Mouse (Mus musculus): ENCODE measurements at regions not wholly inside any gene's neighbourhood (a gene's known extent, or its start where the extent isn't known, plus 50 kb on each side); places are given as distances from the start of the nearest gene placed in this dataset.

DNA sequence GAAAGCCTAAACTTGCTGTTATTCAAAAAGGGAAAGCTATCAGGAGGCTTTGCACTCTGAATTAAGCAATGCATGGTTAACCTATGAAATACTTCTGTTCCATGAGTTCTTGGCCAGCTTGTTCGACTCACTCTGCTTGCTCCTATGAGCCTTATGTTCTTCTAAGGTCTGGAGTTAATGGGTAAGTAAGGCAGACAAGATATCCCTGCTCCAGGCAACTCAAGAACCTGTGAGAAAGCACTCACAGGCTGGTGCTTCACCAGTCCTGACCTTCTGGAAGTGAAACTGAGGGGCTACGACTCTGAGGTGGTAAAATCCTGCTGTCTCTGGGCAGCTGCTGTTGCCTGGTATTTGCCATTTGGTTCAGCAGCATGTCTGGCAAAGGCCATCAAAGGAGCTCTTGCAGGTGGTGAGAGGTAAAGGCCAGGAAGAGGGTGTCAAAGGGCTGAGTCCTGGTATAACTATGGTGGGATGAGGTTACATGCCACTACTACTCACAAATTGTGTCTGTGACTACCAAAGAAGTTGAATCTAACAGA lies 484.6 kb upstream of the Mpdz start:
- Histone ChIP-seq H3K4me1 (peaks cover 18% of the 10 kb centered on the region), H3K9me3 (no peaks in the 10 kb centered on the region), H3K27me3 (replicated peaks; ENCODE audit: low read depth, poor library complexity, severe bottlenecking) (no peaks in the 10 kb centered on the region), H3K27ac (replicated peaks) (no peak overlapping the region), H3K4me3 (no peak overlapping the region), H3K36me3 (replicated peaks) (no peaks in the 10 kb centered on the region)
- 80% methylated on average over 2 of the region's 2 CpGs for WGBS
- DNase-seq (ENCODE audit: low spot score): no peak

- no peak for DNase-seq (ENCODE audit: low spot score)
- WGBS: 60% methylated on average over 6 of the region's 6 CpGs
- H3K36me3 ChIP-seq (replicated peaks): no peaks in the 10 kb centered on the region
- H3K4me1 ChIP-seq: peaks cover 18% of the 10 kb centered on the region
- no peak overlapping the region for H3K27ac ChIP-seq (replicated peaks)
- H3K27me3 ChIP-seq (replicated peaks; ENCODE audit: low read depth, poor library complexity, severe bottlenecking): no peaks in the 10 kb centered on the region
- H3K4me3 ChIP-seq: no peak overlapping the region
- H3K9me3 ChIP-seq: no peaks in the 10 kb centered on the region
These were observed 484.1 kb upstream of the Mpdz start for GRCm38 (mm10) chr4:81926662-81927141.

GRCm38 (mm10) chr4:81925611-81926010 lies 483.0 kb upstream of the Mpdz start:
- H3K9me3 ChIP-seq: no peaks in the 10 kb centered on the region
- no peak overlapping the region for H3K27ac ChIP-seq (replicated peaks)
- peaks cover 18% of the 10 kb centered on the region for H3K4me1 ChIP-seq
- no peak for DNase-seq (ENCODE audit: low spot score)
- no peaks in the 10 kb centered on the region for H3K27me3 ChIP-seq (replicated peaks; ENCODE audit: low read depth, poor library complexity, severe bottlenecking)
- 62% methylated on average over 2 of the region's 2 CpGs for WGBS
- H3K36me3 ChIP-seq (replicated peaks): no peaks in the 10 kb centered on the region
- H3K4me3 ChIP-seq: no peak overlapping the region

GRCm38 (mm10) chr4:81924120-81924519 lies 481.5 kb upstream of the Mpdz start:
- 81% methylated on average over 1 of the region's 1 CpGs for WGBS

DNA sequence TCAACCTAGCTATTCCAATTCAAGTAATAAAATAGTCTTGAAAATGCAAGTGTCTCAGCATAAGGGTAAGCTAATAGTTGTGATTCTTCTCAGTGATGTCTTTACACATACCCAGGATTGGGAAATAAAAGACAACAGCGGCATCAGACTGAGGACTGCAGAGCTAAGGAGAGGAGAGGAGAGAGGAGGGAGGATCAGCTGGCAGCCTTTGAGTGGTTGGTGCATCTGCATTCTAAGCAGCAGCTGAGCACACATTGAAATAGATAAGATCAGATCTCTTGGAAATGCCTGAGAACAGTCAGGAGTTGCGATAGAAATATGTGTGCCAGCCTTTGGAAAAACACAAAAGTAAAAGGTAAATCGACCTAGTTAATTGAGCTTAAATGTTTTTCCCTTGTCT lies 480.3 kb upstream of the Mpdz start:
- Histone ChIP-seq H3K9me3 (no peaks in the 10 kb centered on the region), H3K36me3 (replicated peaks) (no peaks in the 10 kb centered on the region), H3K4me3 (no peak overlapping the region), H3K27me3 (replicated peaks; ENCODE audit: low read depth, poor library complexity, severe bottlenecking) (no peaks in the 10 kb centered on the region), H3K27ac (replicated peaks) (no peak overlapping the region), H3K4me1 (peaks cover 15% of the 10 kb centered on the region)
- no peak for DNase-seq (ENCODE audit: low spot score)
- 82% methylated on average over 3 of the region's 3 CpGs for WGBS

More at GRCm38 (mm10) chr4:81924120-81924519, 481.5 kb upstream of the Mpdz start:
- Histone ChIP-seq H3K27me3 (replicated peaks; ENCODE audit: low read depth, poor library complexity, severe bottlenecking) (no peaks in the 10 kb centered on the region), H3K4me3 (no peak overlapping the region), H3K9me3 (no peaks in the 10 kb centered on the region), H3K36me3 (replicated peaks) (no peaks in the 10 kb centered on the region), H3K27ac (replicated peaks) (no peak overlapping the region), H3K4me1 (peaks cover 18% of the 10 kb centered on the region)
- no peak for DNase-seq (ENCODE audit: low spot score)

- Histone ChIP-seq H3K4me1 (no peaks in the 10 kb centered on the region), H3K27ac (replicated peaks) (no peak overlapping the region), H3K9me3 (no peaks in the 10 kb centered on the region), H3K36me3 (replicated peaks) (no peaks in the 10 kb centered on the region), H3K4me3 (no peak overlapping the region), H3K27me3 (replicated peaks; ENCODE audit: low read depth, poor library complexity, severe bottlenecking) (no peaks in the 10 kb centered on the region)
- DNase-seq (ENCODE audit: low spot score): no peak
- WGBS: 93% methylated on average over 2 of the region's 2 CpGs
These were observed 472.4 kb upstream of the Mpdz start for GRCm38 (mm10) chr4:81914971-81915370.

DNA sequence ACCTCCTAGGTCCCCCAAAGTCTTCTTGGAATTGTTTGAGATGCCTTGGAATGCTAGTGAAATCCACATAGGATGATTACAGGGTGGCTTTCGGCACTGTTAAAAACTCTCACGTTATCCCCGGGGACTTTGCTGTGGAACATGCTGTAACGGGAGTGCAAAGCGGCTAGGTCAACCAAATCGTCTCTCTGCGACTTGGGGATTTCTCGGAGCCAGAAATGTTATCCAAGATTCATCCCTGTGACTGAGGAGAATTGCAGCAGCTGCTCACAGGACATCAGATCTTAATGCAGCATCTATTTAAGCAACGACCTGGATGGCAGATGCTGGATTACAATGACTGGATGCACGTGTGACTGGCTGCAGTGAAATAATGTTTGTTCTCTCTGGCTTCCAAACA lies 470.7 kb upstream of the Mpdz start:
- Histone ChIP-seq H3K4me3 (no peak overlapping the region), H3K36me3 (replicated peaks) (no peaks in the 10 kb centered on the region), H3K9me3 (no peaks in the 10 kb centered on the region), H3K4me1 (no peaks in the 10 kb centered on the region), H3K27me3 (replicated peaks; ENCODE audit: low read depth, poor library complexity, severe bottlenecking) (no peaks in the 10 kb centered on the region), H3K27ac (replicated peaks) (no peak overlapping the region)
- WGBS: 64% methylated on average over 10 of the region's 10 CpGs
- DNase-seq (ENCODE audit: low spot score): no peak

GRCm38 (mm10) chr4:81912653-81913052 lies 470.0 kb upstream of the Mpdz start:
- no peaks in the 10 kb centered on the region for H3K36me3 ChIP-seq (replicated peaks)
- H3K27me3 ChIP-seq (replicated peaks; ENCODE audit: low read depth, poor library complexity, severe bottlenecking): no peaks in the 10 kb centered on the region
- no peak overlapping the region for H3K27ac ChIP-seq (replicated peaks)
- H3K4me1 ChIP-seq: no peaks in the 10 kb centered on the region
- 73% methylated on average over 1 of the region's 1 CpGs for WGBS
- no peak overlapping the region for H3K4me3 ChIP-seq
- no peaks in the 10 kb centered on the region for H3K9me3 ChIP-seq
- DNase-seq (ENCODE audit: low spot score): no peak

DNA sequence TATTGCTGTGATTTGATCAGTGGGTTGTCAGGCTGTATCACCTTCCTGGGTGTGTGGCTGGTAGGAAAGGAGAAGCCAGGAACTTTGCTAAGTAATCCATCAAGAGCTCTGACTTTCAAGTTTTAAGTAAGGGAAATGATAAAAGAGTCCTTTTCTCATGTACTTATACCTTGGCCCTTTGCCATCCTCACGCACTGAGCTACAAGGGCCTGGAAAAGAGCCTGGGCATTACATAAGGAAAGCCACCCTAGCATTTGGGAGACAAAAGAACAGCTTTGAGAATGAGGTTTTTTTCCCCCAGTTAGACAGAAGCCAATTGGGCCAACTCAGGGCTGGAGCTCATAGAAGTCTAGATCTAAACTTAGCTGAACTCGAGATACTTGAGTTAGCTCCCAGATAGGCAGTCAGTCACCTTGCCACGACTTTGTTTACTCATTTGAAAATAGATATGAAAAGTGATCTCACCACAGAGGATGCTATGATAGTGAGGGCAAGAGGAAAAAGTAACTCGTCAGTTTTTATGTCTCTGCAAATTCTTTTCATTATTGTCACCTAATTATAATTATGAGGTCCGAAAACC lies 457.4 kb upstream of the Mpdz start:
- no peaks in the 10 kb centered on the region for H3K27me3 ChIP-seq (replicated peaks; ENCODE audit: low read depth, poor library complexity, severe bottlenecking)
- no peaks in the 10 kb centered on the region for H3K9me3 ChIP-seq
- no peaks in the 10 kb centered on the region for H3K4me1 ChIP-seq
- 85% methylated on average over 5 of the region's 5 CpGs for WGBS
- H3K36me3 ChIP-seq (replicated peaks): no peaks in the 10 kb centered on the region
- H3K4me3 ChIP-seq: no peak overlapping the region
- no peak overlapping the region for H3K27ac ChIP-seq (replicated peaks)
- DNase-seq (ENCODE audit: low spot score): no peak

DNA sequence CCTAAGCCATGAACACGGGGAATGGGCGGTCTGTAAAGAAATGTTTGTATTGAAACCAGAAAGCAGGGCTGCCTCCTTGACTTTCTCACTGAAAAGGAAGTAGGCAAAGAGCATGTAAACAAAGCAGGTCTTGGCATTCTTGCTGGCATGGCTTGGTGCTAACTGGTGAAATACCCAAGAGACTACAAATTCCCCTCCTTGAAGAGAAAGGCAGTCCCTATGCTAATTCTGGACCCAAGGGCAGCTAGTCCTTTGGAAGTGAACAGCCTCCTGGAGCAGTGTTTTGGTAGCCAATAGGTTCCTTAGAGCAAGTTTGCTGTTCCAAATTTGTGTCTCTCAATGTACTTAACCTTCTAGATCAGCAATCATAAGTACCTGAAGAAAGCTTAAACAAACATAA lies 456.0 kb upstream of the Mpdz start:
- Histone ChIP-seq H3K36me3 (replicated peaks) (no peaks in the 10 kb centered on the region), H3K4me1 (no peaks in the 10 kb centered on the region), H3K27me3 (replicated peaks; ENCODE audit: low read depth, poor library complexity, severe bottlenecking) (no peaks in the 10 kb centered on the region), H3K27ac (replicated peaks) (no peak overlapping the region), H3K4me3 (no peak overlapping the region), H3K9me3 (0 out of 2 replicates have a peak, but pooled peaks cover 3% of the 10 kb centered on the region)
- 81% methylated on average over 2 of the region's 2 CpGs for WGBS
- DNase-seq (ENCODE audit: low spot score): no peak

- DNase-seq (ENCODE audit: low spot score): no peak
- 0 out of 2 replicates have a peak, but pooled peaks cover 3% of the 10 kb centered on the region for H3K9me3 ChIP-seq
- H3K27me3 ChIP-seq (replicated peaks; ENCODE audit: low read depth, poor library complexity, severe bottlenecking): no peaks in the 10 kb centered on the region
- H3K36me3 ChIP-seq (replicated peaks): no peaks in the 10 kb centered on the region
- WGBS: 86% methylated on average over 5 of the region's 5 CpGs
- no peak overlapping the region for H3K4me3 ChIP-seq
- no peaks in the 10 kb centered on the region for H3K4me1 ChIP-seq
- H3K27ac ChIP-seq (replicated peaks): no peak overlapping the region
These were observed 454.8 kb upstream of the Mpdz start for GRCm38 (mm10) chr4:81897451-81897850.

- H3K27me3 ChIP-seq (replicated peaks; ENCODE audit: low read depth, poor library complexity, severe bottlenecking): no peaks in the 10 kb centered on the region
- no peaks in the 10 kb centered on the region for H3K9me3 ChIP-seq
- 93% methylated on average over 2 of the region's 2 CpGs for WGBS
- H3K36me3 ChIP-seq (replicated peaks): no peaks in the 10 kb centered on the region
- DNase-seq (ENCODE audit: low spot score): no peak
- H3K4me1 ChIP-seq: no peaks in the 10 kb centered on the region
- H3K4me3 ChIP-seq: no peak overlapping the region
- H3K27ac ChIP-seq (replicated peaks): no peak overlapping the region
These were observed 426.3 kb upstream of the Mpdz start for GRCm38 (mm10) chr4:81868941-81869340.

GRCm38 (mm10) chr4:81841642-81842494 lies 399.3 kb upstream of the Mpdz start:
- no peaks in the 10 kb centered on the region for H3K36me3 ChIP-seq (replicated peaks)
- H3K9me3 ChIP-seq: no peaks in the 10 kb centered on the region
- DNase-seq (ENCODE audit: low spot score): no peak
- H3K4me1 ChIP-seq: no peaks in the 10 kb centered on the region
- H3K4me3 ChIP-seq: no peak overlapping the region
- H3K27me3 ChIP-seq (replicated peaks; ENCODE audit: low read depth, poor library complexity, severe bottlenecking): no peaks in the 10 kb centered on the region
- 76% methylated on average over 4 of the region's 4 CpGs for WGBS
- no peak overlapping the region for H3K27ac ChIP-seq (replicated peaks)

Measured in embryonic facial prominence, embryonic 10.5 days (tissue).